Mouse (Mus musculus): ENCODE results near the gene Hsd11b2. TPM values are rescaled to one million over a fixed set of nuclear protein-coding genes. Genes with fewer than 3 reads are reported as not detected.

Gene Hsd11b2
- total and polyA plus RNA-seq, 3 experiments, result not detected

DNA sequence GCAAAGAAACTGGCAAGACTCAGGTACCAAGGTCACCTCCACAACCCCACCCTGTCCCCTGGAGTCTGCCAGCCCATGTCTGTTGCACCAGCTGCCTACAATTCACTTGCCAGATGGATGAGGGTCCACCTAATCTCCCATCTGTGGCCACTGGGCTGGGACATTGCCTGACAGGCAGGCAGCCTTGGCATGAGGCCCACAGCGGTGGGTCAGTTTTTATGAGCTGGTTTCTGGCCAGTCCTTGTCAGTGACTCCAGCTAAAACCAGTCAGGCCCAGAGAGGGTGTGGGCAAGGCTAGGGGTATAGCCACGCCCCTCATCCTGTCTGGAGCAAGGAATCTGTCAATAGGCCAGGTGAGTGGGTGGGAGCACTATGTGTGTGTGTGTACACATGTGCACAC is 8.6 kb downstream of the Hsd11b2 start:
- H3K36me3 ChIP-seq (replicated peaks), result peaks cover 97% of the 10 kb centered on the region
- H3K4me3 ChIP-seq (ENCODE audit: low read depth, low read length), result no peak overlapping the region
- H3K27me3 ChIP-seq (ENCODE audit: insufficient read depth, low read length), result no peaks in the 10 kb centered on the region
- no peaks in the 10 kb centered on the region for H3K9me3 ChIP-seq (replicated peaks)
- DNase-seq (ENCODE audit: low spot score) (no peak), ATAC-seq (ENCODE audit: extremely low read depth, insufficient number of reproducible peaks, low FRiP score, poor library complexity, severe bottlenecking) (no peak)
- TF ChIP-seq POLR2AphosphoS5 (IDR thresholded peaks at IDR 0.05; ENCODE audit: insufficient replicate concordance, low read depth, low read length) (no peak), TAL1 (conservative IDR thresholded peaks at IDR 0.05; ENCODE audit: low read depth, low read length) (no peak), GATA1 (IDR thresholded peaks at IDR 0.05; ENCODE audit: borderline replicate concordance, low read length) (no peak), CTCF (IDR thresholded peaks at IDR 0.05; ENCODE audit: low read depth, low read length) (no peak), GATA2 (IDR thresholded peaks at IDR 0.05; ENCODE audit: borderline replicate concordance, low read depth, low read length) (no peak)
- H3K4me1 ChIP-seq (ENCODE audit: insufficient read depth, low read depth, low read length), result no peaks in the 10 kb centered on the region; the same call in 1 of the 2 replicates

DNA sequence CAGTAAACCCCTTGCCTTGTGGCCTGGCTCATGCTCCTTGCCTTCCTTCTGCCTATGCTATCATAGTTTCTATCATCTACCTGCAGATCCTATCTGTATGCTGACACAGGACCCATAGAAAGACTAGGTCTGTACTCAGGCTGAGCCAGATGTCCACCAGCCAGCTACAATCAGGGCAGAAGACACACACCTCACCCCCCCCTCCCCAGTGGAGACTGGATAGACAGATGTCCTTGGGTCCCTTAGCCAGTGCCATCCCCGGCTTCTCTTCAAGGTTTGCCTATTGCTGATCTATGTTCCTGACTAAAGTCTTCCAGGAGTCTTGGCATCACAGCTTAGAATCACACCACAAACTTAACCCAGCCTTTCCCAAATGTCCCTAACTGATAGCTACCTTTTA is 9.7 kb downstream of the Hsd11b2 start:
- Histone ChIP-seq H3K4me1 (ENCODE audit: insufficient read depth, low read depth, low read length) (no peaks in the 10 kb centered on the region), H3K9me3 (replicated peaks) (no peaks in the 10 kb centered on the region), H3K27me3 (ENCODE audit: insufficient read depth, low read length) (no peaks in the 10 kb centered on the region), H3K36me3 (replicated peaks) (peaks cover 96% of the 10 kb centered on the region), H3K4me3 (ENCODE audit: low read depth, low read length) (no peak overlapping the region)
- ATAC-seq (ENCODE audit: extremely low read depth, insufficient number of reproducible peaks, low FRiP score, poor library complexity, severe bottlenecking) (no peak), DNase-seq (ENCODE audit: low spot score) (no peak)
- TF ChIP-seq TAL1 (conservative IDR thresholded peaks at IDR 0.05; ENCODE audit: low read depth, low read length) (no peak), CTCF (IDR thresholded peaks at IDR 0.05; ENCODE audit: low read depth, low read length) (no peak), GATA1 (IDR thresholded peaks at IDR 0.05; ENCODE audit: borderline replicate concordance, low read length) (no peak), GATA2 (IDR thresholded peaks at IDR 0.05; ENCODE audit: borderline replicate concordance, low read depth, low read length) (no peak), POLR2AphosphoS5 (IDR thresholded peaks at IDR 0.05; ENCODE audit: insufficient replicate concordance, low read depth, low read length) (no peak)

DNA sequence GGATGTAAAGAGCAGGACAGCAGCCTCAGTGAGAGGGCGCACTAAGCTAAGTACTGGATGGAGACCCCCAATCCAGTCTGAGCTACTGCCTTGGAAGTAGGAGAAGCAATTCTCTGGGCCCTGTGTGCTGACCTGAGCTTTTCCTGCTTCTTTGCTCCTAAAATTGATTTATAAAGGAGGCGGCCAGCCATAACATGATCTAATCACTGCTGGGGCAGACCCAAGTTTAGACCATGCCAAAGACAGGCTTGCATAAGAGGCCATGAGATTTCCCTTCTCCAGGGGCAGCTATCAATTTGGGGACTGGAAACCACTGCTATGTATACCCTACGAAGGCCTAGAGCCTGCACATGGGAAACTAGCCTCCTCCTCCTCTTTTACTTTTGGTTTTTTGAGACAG is 10.7 kb downstream of the Hsd11b2 start:
- no peaks in the 10 kb centered on the region for H3K27me3 ChIP-seq (ENCODE audit: insufficient read depth, low read length)
- no peak overlapping the region for H3K4me3 ChIP-seq (ENCODE audit: low read depth, low read length)
- TF ChIP-seq GATA1 (IDR thresholded peaks at IDR 0.05; ENCODE audit: borderline replicate concordance, low read length) (no peak), TAL1 (conservative IDR thresholded peaks at IDR 0.05; ENCODE audit: low read depth, low read length) (no peak), CTCF (IDR thresholded peaks at IDR 0.05; ENCODE audit: low read depth, low read length) (no peak), GATA2 (IDR thresholded peaks at IDR 0.05; ENCODE audit: borderline replicate concordance, low read depth, low read length) (no peak), POLR2AphosphoS5 (IDR thresholded peaks at IDR 0.05; ENCODE audit: insufficient replicate concordance, low read depth, low read length) (no peak)
- no peak for DNase-seq (ENCODE audit: low spot score)
- peaks cover 96% of the 10 kb centered on the region for H3K36me3 ChIP-seq (replicated peaks)
- no peak for ATAC-seq (ENCODE audit: extremely low read depth, insufficient number of reproducible peaks, low FRiP score, poor library complexity, severe bottlenecking)
- H3K9me3 ChIP-seq (replicated peaks), result no peaks in the 10 kb centered on the region
- peaks cover 6% of the 10 kb centered on the region; the same call in 1 of the 2 replicates for H3K4me1 ChIP-seq (ENCODE audit: insufficient read depth, low read depth, low read length)

DNA sequence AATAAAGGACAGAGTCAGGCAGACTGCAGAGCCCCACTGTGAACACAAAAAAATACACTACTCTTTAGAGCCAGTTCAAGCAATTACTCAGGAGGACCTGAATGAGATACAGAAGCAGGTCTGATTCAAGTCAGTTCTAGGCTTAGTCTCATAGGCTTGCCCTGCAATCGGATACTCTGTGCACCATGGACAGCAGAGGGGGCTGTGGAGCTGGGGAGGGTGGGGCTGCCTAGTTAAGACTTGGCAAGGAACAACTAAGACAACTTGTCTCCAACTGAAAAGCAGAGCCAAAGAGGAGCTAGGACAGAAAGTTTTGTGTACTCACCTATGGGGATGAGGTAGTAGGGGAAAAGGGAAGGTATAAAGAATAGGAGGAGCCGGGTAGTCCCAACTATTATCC is 13.2 kb downstream of the Hsd11b2 start:
- ATAC-seq (ENCODE audit: extremely low read depth, insufficient number of reproducible peaks, low FRiP score, poor library complexity, severe bottlenecking) (no peak), DNase-seq (ENCODE audit: low spot score) (peak; percentile 19)
- H3K27me3 ChIP-seq (ENCODE audit: insufficient read depth, low read length), result no peaks in the 10 kb centered on the region
- no peak overlapping the region for H3K4me3 ChIP-seq (ENCODE audit: low read depth, low read length)
- no peak for TF ChIP-seq GATA2 (IDR thresholded peaks at IDR 0.05; ENCODE audit: borderline replicate concordance, low read depth, low read length)
- no peak for TF ChIP-seq POLR2AphosphoS5 (IDR thresholded peaks at IDR 0.05; ENCODE audit: insufficient replicate concordance, low read depth, low read length)
- TF ChIP-seq TAL1 (conservative IDR thresholded peaks at IDR 0.05; ENCODE audit: low read depth, low read length), result no peak
- no peak for TF ChIP-seq CTCF (IDR thresholded peaks at IDR 0.05; ENCODE audit: low read depth, low read length)
- TF ChIP-seq GATA1 (IDR thresholded peaks at IDR 0.05; ENCODE audit: borderline replicate concordance, low read length), result no peak
- H3K4me1 ChIP-seq (ENCODE audit: insufficient read depth, low read depth, low read length), result peaks cover 6% of the 10 kb centered on the region; the same call in 1 of the 2 replicates
- H3K36me3 ChIP-seq (replicated peaks), result peaks cover 93% of the 10 kb centered on the region
- no peaks in the 10 kb centered on the region for H3K9me3 ChIP-seq (replicated peaks)

GRCm38 (mm10) chr8:105533439-105533838 is 14.9 kb downstream of the Hsd11b2 start:
- no peak overlapping the region for H3K4me3 ChIP-seq (ENCODE audit: low read depth, low read length)
- ATAC-seq (ENCODE audit: extremely low read depth, insufficient number of reproducible peaks, low FRiP score, poor library complexity, severe bottlenecking), result no peak
- peaks cover 93% of the 10 kb centered on the region for H3K36me3 ChIP-seq (replicated peaks)
- no peaks in the 10 kb centered on the region for H3K27me3 ChIP-seq (ENCODE audit: insufficient read depth, low read length)
- H3K4me1 ChIP-seq (ENCODE audit: insufficient read depth, low read depth, low read length), result peaks cover 6% of the 10 kb centered on the region; the same call in 1 of the 2 replicates
- H3K9me3 ChIP-seq (replicated peaks), result no peaks in the 10 kb centered on the region
- DNase-seq (ENCODE audit: low spot score), result no peak
- TF ChIP-seq GATA2 (IDR thresholded peaks at IDR 0.05; ENCODE audit: borderline replicate concordance, low read depth, low read length), result no peak
- no peak for TF ChIP-seq TAL1 (conservative IDR thresholded peaks at IDR 0.05; ENCODE audit: low read depth, low read length)
- no peak for TF ChIP-seq GATA1 (IDR thresholded peaks at IDR 0.05; ENCODE audit: borderline replicate concordance, low read length)
- TF ChIP-seq POLR2AphosphoS5 (IDR thresholded peaks at IDR 0.05; ENCODE audit: insufficient replicate concordance, low read depth, low read length), result no peak
- TF ChIP-seq CTCF (IDR thresholded peaks at IDR 0.05; ENCODE audit: low read depth, low read length), result no peak

GRCm38 (mm10) chr8:105533892-105534329 is 15.4 kb downstream of the Hsd11b2 start:
- H3K4me1 ChIP-seq (ENCODE audit: insufficient read depth, low read depth, low read length), result peaks cover 6% of the 10 kb centered on the region; the same call in 1 of the 2 replicates

More at GRCm38 (mm10) chr8:105533892-105534329, 15.4 kb downstream of the Hsd11b2 start:
- Histone ChIP-seq H3K9me3 (replicated peaks) (no peaks in the 10 kb centered on the region), H3K36me3 (replicated peaks) (peaks cover 93% of the 10 kb centered on the region), H3K4me3 (ENCODE audit: low read depth, low read length) (no peak overlapping the region), H3K27me3 (ENCODE audit: insufficient read depth, low read length) (no peaks in the 10 kb centered on the region)
- no peak for ATAC-seq (ENCODE audit: extremely low read depth, insufficient number of reproducible peaks, low FRiP score, poor library complexity, severe bottlenecking)
- peak; percentile 29 for DNase-seq (ENCODE audit: low spot score)
- TF ChIP-seq CTCF (IDR thresholded peaks at IDR 0.05; ENCODE audit: low read depth, low read length) (peak; percentile 55), GATA2 (IDR thresholded peaks at IDR 0.05; ENCODE audit: borderline replicate concordance, low read depth, low read length) (no peak)

Measured in G1E (cell line).